In genomic region chr8:75194473-75195071, GRCm38 (mm10) we compare ENCODE assay signal across 16 mouse cellular contexts. TPM values are rescaled to one million over a fixed set of nuclear protein-coding genes. Genes with fewer than 3 reads are reported as not detected.
A peak's percentile ranks its signal among the peaks of the same experiment; 100 is the strongest.
DNase-seq lines count a peak whose midpoint lies in the region; ATAC-seq and TF ChIP-seq lines count a peak whose summit lies in the region.
"Had no signal": no experiment of that assay in that cellular context is flagged by ENCODE, and none has a peak within 500 bp of the region (broad histone marks: within the 10 kb centered on the region; RNA-seq: fewer than 3 reads in every experiment).

No protein-coding gene starts in this region.

- H3K4me3 ChIP-seq in intestine, embryonic 14.5 days (ENCODE audit: low read depth, low read length): no peak overlapping the region
- H3K4me3 ChIP-seq in intestine, postnatal 0 days (ENCODE audit: low read depth, low read length): no peak overlapping the region
- no peak overlapping the region for H3K4me3 ChIP-seq in ES-Bruce4 (ENCODE audit: low read depth, low read length)
- H3K4me3 ChIP-seq in hindbrain, embryonic 13.5 days: no peak overlapping the region
- H3K4me3 ChIP-seq: erythroblast, embryonic 14.5 days; heart, embryonic 10.5 days; liver, embryonic 13.5 days; megakaryocyte, embryonic 14.5 days; stomach, embryonic 15.5 days had no signal

- WGBS in intestine, embryonic 14.5 days: 41% methylated on average over 4 of the region's 4 CpGs
- 46% methylated on average over 4 of the region's 4 CpGs for WGBS in intestine, postnatal 0 days
- 27% methylated on average over 4 of the region's 4 CpGs for WGBS in hindbrain, embryonic 13.5 days

- 0 out of 2 replicates have a peak, but pooled peaks have one; percentile 59 for TF ChIP-seq EP300 in ES-Bruce4 (IDR thresholded peaks at IDR 0.05; ENCODE audit: insufficient read depth, low read depth, low read length)

- no peak for TF ChIP-seq CTCF in intestine, postnatal 0 days (IDR thresholded peaks at IDR 0.05; ENCODE audit: low read depth)
- no peak for TF ChIP-seq CTCF in ES-Bruce4 (IDR thresholded peaks at IDR 0.05; ENCODE audit: low read depth, low read length)

- ATAC-seq in intestine, embryonic 14.5 days (replicated peaks; ENCODE audit: low FRiP score, low TSS enrichment, low read depth): peak; percentile 32; the same call in 1 of the 2 replicates
- no peak for ATAC-seq in intestine, postnatal 0 days
- ATAC-seq in hindbrain, embryonic 13.5 days (ENCODE audit: low FRiP score): peak; percentile 68; the same call in 1 of the 2 replicates

- H3K9me3 ChIP-seq in intestine, embryonic 14.5 days (ENCODE audit: control insufficient read depth, low read length): no peaks in the 10 kb centered on the region
- no peaks in the 10 kb centered on the region for H3K9me3 ChIP-seq in intestine, postnatal 0 days (ENCODE audit: control insufficient read depth)
- no peaks in the 10 kb centered on the region for H3K9me3 ChIP-seq in ES-Bruce4 (replicated peaks; ENCODE audit: control insufficient read depth, insufficient read depth, low read length, poor library complexity, severe bottlenecking)
- no peaks in the 10 kb centered on the region for H3K9me3 ChIP-seq in hindbrain, embryonic 13.5 days
- H3K9me3 ChIP-seq: G1E; heart, embryonic 10.5 days; liver, embryonic 13.5 days; megakaryocyte, embryonic 14.5 days; stomach, embryonic 15.5 days had no signal

- H3K9ac ChIP-seq in intestine, embryonic 14.5 days (ENCODE audit: low read length): no peak overlapping the region
- H3K9ac ChIP-seq in intestine, postnatal 0 days (ENCODE audit: low read depth, low read length): no peak overlapping the region
- no peak overlapping the region for H3K9ac ChIP-seq in ES-Bruce4 (ENCODE audit: low read depth, poor library complexity, severe bottlenecking)
- no peak overlapping the region for H3K9ac ChIP-seq in hindbrain, embryonic 13.5 days
- H3K9ac ChIP-seq: liver, embryonic 13.5 days; stomach, embryonic 15.5 days had no signal

- 0 out of 2 replicates have a peak, but pooled peaks cover 4% of the 10 kb centered on the region for H3K4me1 ChIP-seq in intestine, embryonic 14.5 days (replicated peaks; ENCODE audit: control insufficient read depth, insufficient read depth, low read length)
- no peaks in the 10 kb centered on the region for H3K4me1 ChIP-seq in intestine, postnatal 0 days (replicated peaks; ENCODE audit: control insufficient read depth, insufficient read depth, low read length)
- H3K4me1 ChIP-seq in ES-Bruce4 (ENCODE audit: control insufficient read depth, insufficient read depth, low read length): peaks cover 3% of the 10 kb centered on the region
- peaks cover 9% of the 10 kb centered on the region; the same call in 1 of the 2 replicates for H3K4me1 ChIP-seq in hindbrain, embryonic 13.5 days (replicated peaks)
- H3K4me1 ChIP-seq: liver, embryonic 13.5 days; megakaryocyte, embryonic 14.5 days; stomach, embryonic 15.5 days had no signal

- no peak for DNase-seq in intestine, embryonic 14.5 days (ENCODE audit: low spot score)
- peak; percentile 16 for DNase-seq in 3T3-L1 (ENCODE audit: low read depth, low spot score)
- DNase-seq in ovary, postnatal 36 days (ENCODE audit: low spot score): no peak
- no peak for DNase-seq in right cerebral cortex, adult 18-20 months
- DNase-seq: cerebellum, postnatal 36 days; kidney, adult 9 months; liver, embryonic 13.5 days; right cerebral cortex, postnatal 25 days had no signal

- H3K4me2 ChIP-seq in intestine, embryonic 14.5 days (ENCODE audit: low read length): no peak overlapping the region
- no peak overlapping the region for H3K4me2 ChIP-seq in intestine, postnatal 0 days (replicated peaks; ENCODE audit: low read depth)
- no peak overlapping the region for H3K4me2 ChIP-seq in hindbrain, embryonic 13.5 days
- H3K4me2 ChIP-seq: liver, embryonic 13.5 days; stomach, embryonic 15.5 days had no signal

- H3K27me3 ChIP-seq in intestine, embryonic 14.5 days (replicated peaks; ENCODE audit: control insufficient read depth, insufficient read depth, low read length): no peaks in the 10 kb centered on the region
- no peaks in the 10 kb centered on the region for H3K27me3 ChIP-seq in intestine, postnatal 0 days (replicated peaks; ENCODE audit: control insufficient read depth, insufficient read depth, low read length)
- no peaks in the 10 kb centered on the region for H3K27me3 ChIP-seq in ES-Bruce4 (ENCODE audit: control insufficient read depth, insufficient read depth, low read length, poor library complexity, severe bottlenecking)
- H3K27me3 ChIP-seq in hindbrain, embryonic 13.5 days: no peaks in the 10 kb centered on the region
- H3K27me3 ChIP-seq: liver, embryonic 13.5 days; stomach, embryonic 15.5 days had no signal

- H3K36me3 ChIP-seq in intestine, embryonic 14.5 days (ENCODE audit: control insufficient read depth, insufficient read depth, low read length): no peaks in the 10 kb centered on the region
- H3K36me3 ChIP-seq in intestine, postnatal 0 days (ENCODE audit: control insufficient read depth, insufficient read depth): no peaks in the 10 kb centered on the region
- no peaks in the 10 kb centered on the region for H3K36me3 ChIP-seq in ES-Bruce4 (ENCODE audit: control insufficient read depth, insufficient read depth, low read length, poor library complexity, severe bottlenecking)
- H3K36me3 ChIP-seq in hindbrain, embryonic 13.5 days: no peaks in the 10 kb centered on the region
- H3K36me3 ChIP-seq: G1E; heart, embryonic 10.5 days; liver, embryonic 13.5 days; stomach, embryonic 15.5 days had no signal

- no peak overlapping the region for H3K27ac ChIP-seq in intestine, embryonic 14.5 days (ENCODE audit: low read depth)
- H3K27ac ChIP-seq in intestine, postnatal 0 days (ENCODE audit: low read depth, low read length): no peak overlapping the region
- H3K27ac ChIP-seq in ES-Bruce4 (ENCODE audit: insufficient read depth, low read length): peak overlapping the region; percentile 35; the same call in 1 of the 2 replicates
- H3K27ac ChIP-seq in hindbrain, embryonic 13.5 days: no peak overlapping the region
- H3K27ac ChIP-seq: heart, embryonic 10.5 days; liver, embryonic 13.5 days; stomach, embryonic 15.5 days had no signal

- TF ChIP-seq POLR2A in ES-Bruce4 (IDR thresholded peaks at IDR 0.05; ENCODE audit: insufficient read depth, low read length): no peak

RNA-seq across cellular contexts. Expression of gene Rasd2, which starts 19.2 kb away (rescaled TPM):
- 2.5 and 2.7 TPM in 2 replicates for polyA plus RNA-seq in intestine, embryonic 14.5 days (2014; fragmentation: Nextera tagmentation; extraction: Ambion mirVana)
- polyA plus RNA-seq in intestine, postnatal 0 days (2015; fragmentation: Nextera tagmentation; extraction: Ambion mirVana): 0.85 and 1.3 TPM in 2 replicates
- polyA plus RNA-seq in ES-Bruce4 (2011; ENCODE audit: insufficient read depth, insufficient read length, low read depth, missing spikeins): 7.6 and 9.4 TPM in 2 replicates
- 1.0 and 2.1 TPM in 2 replicates for polyA plus RNA-seq in hindbrain, embryonic 13.5 days (2015; fragmentation: Nextera tagmentation; extraction: Ambion mirVana)
- polyA plus RNA-seq: erythroblast, embryonic 14.5 days; G1E; liver, embryonic 13.5 days had no signal
